In genomic region chr10:56373021-56373720, GRCm38 (mm10) we compare ENCODE assay signal across 8 mouse cellular contexts. TPM values are rescaled to one million over a fixed set of nuclear protein-coding genes. Genes with fewer than 3 reads are reported as not detected.
DNase-seq lines count a peak whose midpoint lies in the region; ATAC-seq and TF ChIP-seq lines count a peak whose summit lies in the region.
"Had no signal": no experiment of that assay in that cellular context is flagged by ENCODE, and none has a peak within 500 bp of the region (broad histone marks: within the 10 kb centered on the region; RNA-seq: fewer than 3 reads in every experiment).

No protein-coding gene starts in this region.

- H3K9me3 ChIP-seq in liver, postnatal 0 days (ENCODE audit: low read length), result no peaks in the 10 kb centered on the region
- no peaks in the 10 kb centered on the region for H3K9me3 ChIP-seq in liver, embryonic 12.5 days (replicated peaks)
- no peaks in the 10 kb centered on the region for H3K9me3 ChIP-seq in hindbrain, embryonic 14.5 days (ENCODE audit: control insufficient read depth, low read length)
- H3K9me3 ChIP-seq: megakaryocyte, embryonic 14.5 days had no signal

- H3K79me2 ChIP-seq in myocyte (ENCODE audit: control insufficient read depth, insufficient read depth), result peaks cover under 1% of the 10 kb centered on the region

- ATAC-seq in liver, postnatal 0 days, result no peak
- no peak for ATAC-seq in liver, embryonic 12.5 days
- peak; percentile 82 for ATAC-seq in hindbrain, embryonic 14.5 days (ENCODE audit: low FRiP score)

- peak; percentile 59 for TF ChIP-seq CTCF in liver, postnatal 0 days (IDR thresholded peaks at IDR 0.05; ENCODE audit: low read depth)

- H3ac ChIP-seq in myocyte (ENCODE audit: control insufficient read depth, insufficient read length), result no peak overlapping the region

- H3K4me2 ChIP-seq in liver, postnatal 0 days (ENCODE audit: low read depth, low read length), result no peak overlapping the region
- H3K4me2 ChIP-seq in liver, embryonic 12.5 days, result no peak overlapping the region
- H3K4me2 ChIP-seq in hindbrain, embryonic 14.5 days (replicated peaks), result peak overlapping the region; percentile 46
- H3K4me2 ChIP-seq in myocyte (ENCODE audit: low read depth), result peak overlapping the region; percentile 35

- no peak for DNase-seq in liver, postnatal 0 days
- DNase-seq in embryo, embryonic 9.5 days (ENCODE audit: extremely low spot score), result peak; percentile 36
- peak; percentile 82 for DNase-seq in hindbrain, embryonic 14.5 days (ENCODE audit: low spot score)
- no peak for DNase-seq in adrenal gland, adult 2 months
- no peak for DNase-seq in left cerebral cortex, adult 18-20 months (ENCODE audit: low spot score in 2 of 2)

- H3K27me3 ChIP-seq in liver, postnatal 0 days (ENCODE audit: insufficient read depth, low read length), result peaks cover 5% of the 10 kb centered on the region
- H3K27me3 ChIP-seq in liver, embryonic 12.5 days (replicated peaks), result peaks cover 11% of the 10 kb centered on the region
- peaks cover 23% of the 10 kb centered on the region for H3K27me3 ChIP-seq in hindbrain, embryonic 14.5 days (ENCODE audit: control insufficient read depth, insufficient read depth, low read length)
- H3K27me3 ChIP-seq in myocyte (ENCODE audit: control insufficient read depth, insufficient read depth, insufficient read length), result no peaks in the 10 kb centered on the region

- no peak overlapping the region for H3K27ac ChIP-seq in liver, postnatal 0 days (ENCODE audit: low read depth)
- no peak overlapping the region for H3K27ac ChIP-seq in liver, embryonic 12.5 days
- no peak overlapping the region for H3K27ac ChIP-seq in hindbrain, embryonic 14.5 days

- no peak overlapping the region for H3K9ac ChIP-seq in liver, postnatal 0 days (replicated peaks)
- no peak overlapping the region for H3K9ac ChIP-seq in liver, embryonic 12.5 days
- H3K9ac ChIP-seq in hindbrain, embryonic 14.5 days, result peak overlapping the region; percentile 44; the same call in 1 of the 2 replicates

- H3K4me3 ChIP-seq in liver, postnatal 0 days (ENCODE audit: low read depth, low read length), result no peak overlapping the region
- H3K4me3 ChIP-seq in liver, embryonic 12.5 days, result no peak overlapping the region
- no peak overlapping the region for H3K4me3 ChIP-seq in hindbrain, embryonic 14.5 days (replicated peaks; ENCODE audit: low read length)
- no peak overlapping the region for H3K4me3 ChIP-seq in myocyte
- H3K4me3 ChIP-seq: megakaryocyte, embryonic 14.5 days had no signal

- TF ChIP-seq POLR2A in myocyte (IDR thresholded peaks at IDR 0.05; ENCODE audit: insufficient read length, low read depth), result no peak

- WGBS in liver, postnatal 0 days (ENCODE audit: insufficient replicate concordance), result 37% methylated on average over 8 of the region's 8 CpGs
- 34% methylated on average over 8 of the region's 8 CpGs for WGBS in liver, embryonic 12.5 days (ENCODE audit: insufficient replicate concordance)
- WGBS in hindbrain, embryonic 14.5 days, result 28% methylated on average over 8 of the region's 8 CpGs

- TF ChIP-seq EP300 in liver, postnatal 0 days (IDR thresholded peaks at IDR 0.05; ENCODE audit: low read depth), result no peak

- no peaks in the 10 kb centered on the region for H3K4me1 ChIP-seq in liver, postnatal 0 days (ENCODE audit: insufficient read depth)
- H3K4me1 ChIP-seq in liver, embryonic 12.5 days, result 0 out of 2 replicates have a peak, but pooled peaks cover 11% of the 10 kb centered on the region
- H3K4me1 ChIP-seq in hindbrain, embryonic 14.5 days (replicated peaks; ENCODE audit: control insufficient read depth, insufficient read depth, low read length), result no peaks in the 10 kb centered on the region

- no peaks in the 10 kb centered on the region for H3K36me3 ChIP-seq in liver, postnatal 0 days (replicated peaks; ENCODE audit: insufficient read depth, low read length)
- no peaks in the 10 kb centered on the region for H3K36me3 ChIP-seq in liver, embryonic 12.5 days
- H3K36me3 ChIP-seq in hindbrain, embryonic 14.5 days (replicated peaks; ENCODE audit: control insufficient read depth, insufficient read depth), result no peaks in the 10 kb centered on the region
- H3K36me3 ChIP-seq in myocyte (ENCODE audit: control insufficient read depth, insufficient read depth), result no peaks in the 10 kb centered on the region

TF ChIP-seq in myocyte, 11 proteins besides CTCF, POLR2A, EP300 and RAD21:
- TF ChIP-seq MYOD1 (IDR thresholded peaks at IDR 0.05; ENCODE audit: control insufficient read depth in 1 of 3, insufficient read length in 2 of 3, low read depth in 2 of 3), result no peak
- no peak for TF ChIP-seq SRF (IDR thresholded peaks at IDR 0.05; ENCODE audit: control insufficient read depth, insufficient read length, low read depth)
- TF ChIP-seq TCF12 (IDR thresholded peaks at IDR 0.05; ENCODE audit: insufficient read depth, poor library complexity, severe bottlenecking), result no peak
- TF ChIP-seq MAX (IDR thresholded peaks at IDR 0.05; ENCODE audit: low read depth), result no peak
- TF ChIP-seq MYOG (IDR thresholded peaks at IDR 0.05; ENCODE audit: control insufficient read depth in 1 of 3, insufficient read depth in 1 of 3, insufficient read length in 2 of 3, low read depth in 2 of 3), result no peak
- TF ChIP-seq REST (IDR thresholded peaks at IDR 0.05; ENCODE audit: insufficient read depth, insufficient read length), result no peak
- no peak for TF ChIP-seq TCF3 (IDR thresholded peaks at IDR 0.05; ENCODE audit: insufficient read length, low read depth)

RNA-seq across cellular contexts. Expression of gene Gja1, which starts 4.0 kb away (rescaled TPM):
- 4.1 and 4.6 TPM in 2 replicates for polyA plus RNA-seq in liver, postnatal 0 days (2015; fragmentation: Nextera tagmentation; extraction: Ambion mirVana)
- 11.6 and 13.3 TPM in 2 replicates for polyA plus RNA-seq in liver, embryonic 12.5 days (2016; fragmentation: Nextera tagmentation; extraction: Ambion mirVana)
- 103 and 111 TPM in 2 replicates for polyA plus RNA-seq in hindbrain, embryonic 14.5 days (2014; fragmentation: Nextera tagmentation; extraction: Ambion mirVana)
- polyA plus RNA-seq in myocyte (2012; fragmentation: generic; extraction: Trizol), result 21.4 TPM
- 100 to 1,000 TPM; 164 to 450 TPM for total RNA-seq in adrenal gland, adult 2 months (2021)
- 15.2 and 26.8 TPM in 2 replicates for polyA plus RNA-seq in adrenal gland, adult 2 months (2012; rRNA removed)
- 100 to 1,000 TPM; 147 to 198 TPM for total RNA-seq in left cerebral cortex, adult 18-20 months (2021)

Comparison
In these comparisons a context has a peak if more than half of its experiments do, and no peak if none do; other contexts are left out.
1. DNase-seq: peak in embryo, embryonic 9.5 days (single experiment) and hindbrain, embryonic 14.5 days (single experiment); none in liver, postnatal 0 days (single experiment), adrenal gland, adult 2 months (single experiment) and left cerebral cortex, adult 18-20 months (0 of 2).
2. H3K4me2 ChIP-seq: peak in hindbrain, embryonic 14.5 days (single experiment) and myocyte (single experiment); none in liver, postnatal 0 days (single experiment) and liver, embryonic 12.5 days (single experiment).